Comparison of ENCODE assay signal across 8 mouse cellular contexts in genomic region chr11:117199282-117200175, GRCm38 (mm10). TPM values are rescaled to one million over a fixed set of nuclear protein-coding genes. Genes with fewer than 3 reads are reported as not detected.
DNase-seq lines count a peak whose midpoint lies in the region; ATAC-seq lines count a peak whose summit lies in the region.

Gene Sept9 (plus strand): TSS chr11:117199661.

- H3K36me3 ChIP-seq in forebrain, embryonic 16.5 days (ENCODE audit: control insufficient read depth, insufficient read depth): no peaks in the 10 kb centered on the region
- H3K36me3 ChIP-seq in hindbrain, embryonic 15.5 days: no peaks in the 10 kb centered on the region
- H3K36me3 ChIP-seq in megakaryocyte, embryonic 14.5 days (replicated peaks; ENCODE audit: low read length): no peaks in the 10 kb centered on the region

- no peak for ATAC-seq in CD4-positive, CD25-positive, alpha-beta regulatory T cell, adult 4 months
- ATAC-seq in forebrain, embryonic 16.5 days: no peak
- no peak for ATAC-seq in hindbrain, embryonic 15.5 days (ENCODE audit: low FRiP score, low read depth)

- no peak within 1 kb of the TSS for H3K27ac ChIP-seq in forebrain, embryonic 16.5 days (ENCODE audit: low read length)
- H3K27ac ChIP-seq in hindbrain, embryonic 15.5 days (replicated peaks): no peak within 1 kb of the TSS

- H3K9me3 ChIP-seq in forebrain, embryonic 16.5 days (ENCODE audit: control insufficient read depth, low read length): no peaks in the 10 kb centered on the region
- H3K9me3 ChIP-seq in hindbrain, embryonic 15.5 days: no peaks in the 10 kb centered on the region
- no peaks in the 10 kb centered on the region for H3K9me3 ChIP-seq in megakaryocyte, embryonic 14.5 days

- peaks cover 10% of the 10 kb centered on the region for H3K4me1 ChIP-seq in forebrain, embryonic 16.5 days (replicated peaks; ENCODE audit: control insufficient read depth, insufficient read depth, low read length)
- peaks cover 8% of the 10 kb centered on the region for H3K4me1 ChIP-seq in hindbrain, embryonic 15.5 days (replicated peaks)
- peaks cover 11% of the 10 kb centered on the region for H3K4me1 ChIP-seq in megakaryocyte, embryonic 14.5 days

- peak within 1 kb of the TSS; percentile 19 for H3K4me3 ChIP-seq in forebrain, embryonic 16.5 days (replicated peaks; ENCODE audit: low read length)
- peak within 1 kb of the TSS; percentile 34 for H3K4me3 ChIP-seq in hindbrain, embryonic 15.5 days
- no peak within 1 kb of the TSS for H3K4me3 ChIP-seq in megakaryocyte, embryonic 14.5 days (replicated peaks)

- H3K9ac ChIP-seq in forebrain, embryonic 16.5 days (replicated peaks; ENCODE audit: low read depth, low read length): 0 out of 2 replicates have a peak within 1 kb of the TSS, but pooled peaks have one; percentile 17
- 0 out of 2 replicates have a peak within 1 kb of the TSS, but pooled peaks have one; percentile 22 for H3K9ac ChIP-seq in hindbrain, embryonic 15.5 days

- WGBS in forebrain, embryonic 16.5 days: under 1% methylated on average over 62 of the region's 70 CpGs
- 1% methylated on average over 70 of the region's 70 CpGs for WGBS in hindbrain, embryonic 15.5 days

- intact Hi-C loops in left cerebral cortex, postnatal 25 days (cut with DNase I): no loop called here

- DNase-seq in adrenal gland, postnatal 10 days: peak; percentile 69
- DNase-seq in left cerebral cortex, postnatal 25 days (ENCODE audit: low spot score in 2 of 2): no peak
- DNase-seq in thymus, adult 18-20 months: peak; percentile 44 to 46
- no peak for DNase-seq in right cerebral cortex, postnatal 4 days

- peak within 1 kb of the TSS; percentile 50 for H3K4me2 ChIP-seq in forebrain, embryonic 16.5 days (ENCODE audit: low read length)
- H3K4me2 ChIP-seq in hindbrain, embryonic 15.5 days: peak within 1 kb of the TSS; percentile 66

- peaks cover 20% of the 10 kb centered on the region for H3K27me3 ChIP-seq in forebrain, embryonic 16.5 days (replicated peaks; ENCODE audit: control insufficient read depth, insufficient read depth, low read length)
- H3K27me3 ChIP-seq in hindbrain, embryonic 15.5 days: peaks cover 41% of the 10 kb centered on the region
- H3K27me3 ChIP-seq in megakaryocyte, embryonic 14.5 days (replicated peaks): peaks cover 87% of the 10 kb centered on the region

RNA-seq across cellular contexts. Expression of gene Sept9, which starts in this region (rescaled TPM):
- polyA plus RNA-seq in CD4-positive, CD25-positive, alpha-beta regulatory T cell, adult 4 months (2017; shearing (Covaris generic)): 100 to 1,000 TPM; 277 to 424 TPM
- 100 to 1,000 TPM; 115 to 146 TPM for total RNA-seq in adrenal gland, postnatal 10 days (2021)
- polyA plus RNA-seq in forebrain, embryonic 16.5 days (2015; fragmentation: Nextera tagmentation; extraction: Ambion mirVana): 120 and 128 TPM in 2 replicates
- 107 and 111 TPM in 2 replicates for polyA plus RNA-seq in hindbrain, embryonic 15.5 days (2015; fragmentation: Nextera tagmentation; extraction: Ambion mirVana)
- total RNA-seq in left cerebral cortex, postnatal 25 days (2021): 10 to 100 TPM; 61.0 to 84.7 TPM
- 330 and 618 TPM in 2 replicates for polyA plus RNA-seq in megakaryocyte, embryonic 14.5 days (2012; ENCODE audit: insufficient read depth, low replicate concordance)

Comparison
In these comparisons a context has a peak if more than half of its experiments do, and no peak if none do; other contexts are left out.
1. DNase-seq: peak in adrenal gland, postnatal 10 days (single experiment) and thymus, adult 18-20 months (2 of 2); none in left cerebral cortex, postnatal 25 days (0 of 2) and right cerebral cortex, postnatal 4 days (single experiment).